Mouse (Mus musculus): ENCODE data around the gene Vwa3a.

Vwa3a gene

DNA sequence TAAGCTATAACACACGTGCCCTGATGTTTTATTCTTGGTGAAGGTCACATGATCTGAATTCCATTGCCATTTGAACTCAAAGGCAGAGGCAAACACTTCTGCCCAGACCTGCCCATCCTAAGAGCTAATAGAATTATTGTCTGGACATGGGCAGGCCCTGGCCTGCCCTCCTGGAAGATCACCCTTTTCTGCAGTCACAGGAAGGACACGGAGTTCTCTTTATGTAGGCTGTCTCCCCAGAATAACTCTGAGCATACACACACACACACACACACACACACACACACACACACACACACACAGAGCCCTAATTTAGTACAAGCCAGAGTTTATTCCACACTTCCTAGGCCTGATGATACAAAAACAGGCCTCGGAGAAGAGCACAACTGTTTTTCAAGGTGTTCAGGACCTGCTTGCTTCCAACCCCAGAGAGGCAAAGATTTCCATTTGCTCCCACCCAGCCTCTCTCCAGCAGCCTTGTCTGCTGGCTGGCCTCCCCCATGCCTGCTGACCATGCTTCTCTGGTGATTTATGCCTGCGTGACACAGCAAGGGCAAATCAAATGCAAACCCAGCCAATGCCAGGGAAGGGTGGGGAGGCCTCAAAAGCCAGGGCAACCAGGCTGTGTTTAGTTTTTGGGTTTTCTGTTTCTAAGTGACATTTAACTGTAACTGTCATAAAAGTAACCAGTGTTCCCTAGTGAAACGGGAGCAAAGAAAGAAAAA is 99.5 kb downstream of the Vwa3a start:
- DNase-seq, result no peak

DNA sequence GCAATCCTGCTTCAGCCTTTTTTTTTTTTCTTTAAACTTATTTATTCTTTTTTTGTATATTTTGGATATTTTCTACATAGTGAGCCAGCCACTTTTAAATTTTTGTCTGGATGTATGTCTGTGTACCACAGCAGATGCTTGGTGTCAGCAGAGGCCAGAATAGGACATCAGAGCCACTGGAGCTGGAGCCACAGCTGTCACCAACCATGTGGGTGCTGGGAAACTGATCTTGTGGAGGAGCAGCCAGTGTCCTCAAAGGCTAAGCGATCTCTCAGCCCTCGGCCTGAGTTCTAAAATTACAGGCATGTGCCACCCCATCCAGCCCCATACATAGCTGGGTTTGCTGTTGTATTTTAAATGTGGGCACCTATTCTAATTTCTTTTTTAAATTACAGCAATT is 100.7 kb downstream of the Vwa3a start:
- DNase-seq, result no peak

DNA sequence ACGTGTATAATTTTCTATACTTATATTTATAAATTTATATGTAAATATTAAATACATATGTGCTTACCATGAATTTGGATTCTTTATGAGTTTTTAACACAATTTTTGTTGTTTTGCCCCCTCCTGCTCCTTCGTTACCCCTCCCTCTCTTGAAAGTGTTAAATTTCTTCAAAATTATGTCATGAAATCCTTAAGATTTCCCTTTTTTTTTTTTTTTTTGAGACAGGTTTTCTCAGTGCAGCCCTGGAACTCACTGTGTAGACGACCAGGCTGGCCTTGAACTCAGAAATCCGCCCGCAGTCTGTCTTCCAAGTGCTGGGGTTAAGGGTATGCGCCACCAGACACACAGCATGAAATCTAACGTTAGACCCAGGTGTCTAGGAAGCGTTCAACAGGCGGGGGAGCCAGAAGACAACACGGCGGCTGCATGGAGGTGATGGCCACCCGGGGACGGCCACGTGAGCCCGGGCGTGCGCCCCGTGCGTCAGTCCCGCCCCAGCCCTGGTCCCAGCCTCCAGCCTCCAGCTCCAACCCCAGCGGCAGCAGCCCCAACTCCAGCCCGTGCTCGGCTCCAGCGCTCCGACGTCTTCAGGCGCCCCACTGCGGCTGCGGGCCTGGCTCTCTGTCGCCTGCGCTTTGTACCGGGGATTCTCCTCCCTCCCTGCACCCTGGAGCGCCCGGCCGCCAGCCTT is 103.4 kb downstream of the Vwa3a start, which contains the start of gene Eef2k:
Eef2k (plus strand) TSS at position 487 of the 692 bp plus-strand sequence.
- DNase-seq, result peak; percentile 87

DNA sequence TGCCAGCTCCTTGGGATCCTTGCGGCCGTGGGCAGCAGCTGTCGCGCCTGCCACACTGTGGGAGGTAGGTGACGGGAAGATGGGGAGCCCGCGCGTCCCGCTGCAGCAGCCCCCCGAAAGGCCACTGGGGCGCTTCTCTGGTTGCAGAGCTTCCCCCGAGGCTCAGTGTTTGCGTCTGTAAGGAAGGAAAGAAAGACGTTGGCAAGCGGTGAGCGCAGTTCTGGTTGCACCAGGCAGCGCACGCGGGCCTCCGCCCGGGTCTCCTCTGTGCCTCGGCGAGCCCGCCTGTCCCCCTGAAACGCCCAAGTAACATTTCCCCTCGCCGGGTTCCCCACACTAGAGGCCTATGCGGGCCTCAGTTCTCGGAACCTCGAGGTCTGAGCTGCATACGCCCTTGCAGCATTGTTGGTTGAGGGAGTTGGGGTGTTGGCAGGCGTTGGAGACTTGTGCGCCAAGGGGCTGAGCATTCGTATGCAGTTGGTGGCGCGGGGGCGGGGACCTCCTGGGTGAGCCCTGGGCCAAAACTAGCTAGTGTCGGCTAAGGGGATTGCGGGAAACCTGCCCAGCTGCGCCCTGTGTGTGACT is 104.0 kb downstream of the Vwa3a start:
- peak; percentile 74 for DNase-seq

GRCm38 (mm10) chr7:120843852-120844435 is 104.8 kb downstream of the Vwa3a start:
- no peak for DNase-seq

GRCm38 (mm10) chr7:120844689-120845088 is 105.6 kb downstream of the Vwa3a start:
- no peak for DNase-seq

DNA sequence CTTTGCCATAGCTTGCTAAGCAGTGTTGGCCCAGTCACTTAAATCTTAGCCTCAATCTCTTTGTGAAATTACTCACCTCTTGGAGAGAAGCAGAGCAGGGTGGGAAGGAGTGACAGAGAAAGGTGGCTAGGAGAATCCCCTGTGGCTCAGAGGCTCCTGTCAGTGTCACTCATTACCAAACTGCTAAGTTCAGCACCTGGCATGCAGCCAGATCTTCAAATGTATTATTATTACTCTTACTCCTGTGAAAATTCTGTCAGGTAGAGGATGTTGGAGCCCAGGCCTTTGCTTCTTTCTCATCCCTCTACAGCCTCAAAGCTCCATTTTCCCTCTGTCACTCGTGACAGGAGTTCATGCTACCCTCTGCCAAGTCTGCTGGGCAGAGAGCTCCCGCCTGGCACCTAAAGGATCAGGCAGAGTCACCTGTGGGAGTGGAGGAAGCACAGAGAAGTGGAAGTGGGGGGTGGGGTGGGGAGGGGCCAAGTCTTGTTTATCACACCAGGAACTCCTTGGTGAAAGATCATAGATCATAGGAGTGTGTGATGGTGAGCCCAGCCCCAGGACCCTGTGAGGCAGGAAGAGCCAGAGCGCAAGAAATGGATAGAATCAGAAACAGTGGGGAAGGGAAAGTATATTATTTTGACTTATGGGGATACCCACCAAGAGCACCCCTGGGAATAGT is 109.9 kb downstream of the Vwa3a start:
- no peak for DNase-seq

GRCm38 (mm10) chr7:120850165-120850564 is 111.0 kb downstream of the Vwa3a start:
- no peak for DNase-seq

All from retina, postnatal 1 day (tissue).